Mouse (Mus musculus) megakaryocyte, embryonic 14.5 days (primary cell): ENCODE measurements around the gene Mxra7. TPM values are rescaled to one million over a fixed set of nuclear protein-coding genes. Genes with fewer than 3 reads are reported as not detected.

ENCODE experiments used
- H3K27me3 ChIP-seq: replicated peaks from 2 replicates; pipeline ENCODE3; 2012; ENCODE audit warnings: inconsistent platforms
- H3K36me3 ChIP-seq: replicated peaks from 2 replicates; pipeline ENCODE3; 2012; ENCODE audit warnings: low read length, inconsistent platforms, mixed read lengths
- H3K4me1 ChIP-seq: 2 replicates; pipeline ENCODE4 v1.6.1; 2012; ENCODE audit warnings: inconsistent platforms
- H3K4me3 ChIP-seq: replicated peaks from 2 replicates; pipeline ENCODE3; 2012; ENCODE audit warnings: moderate library complexity, mild to moderate bottlenecking, inconsistent platforms
- H3K9me3 ChIP-seq: 2 replicates; pipeline ENCODE4 v1.6.1; 2012; ENCODE audit warnings: inconsistent platforms
- FLI1 ChIP-seq: IDR thresholded peaks from 2 replicates; pipeline ENCODE4 v1.6.1; 2012; ENCODE audit warnings: low read length, inconsistent platforms, mixed read lengths
- GATA1 ChIP-seq: IDR thresholded peaks from 3 replicates; pipeline ENCODE4 v1.6.1; 2012; ENCODE audit warnings: mixed read lengths, low read length, inconsistent platforms, borderline replicate concordance
- polyA plus RNA-seq: library from polyadenylated mRNA; stranded (reverse); fragments of >175 nt; gene quantifications from 2 replicates; pipeline ENCODE4 v1.2.3, GENCODE M21; 2012; ENCODE audit warnings: low replicate concordance; ENCODE audit not compliant: insufficient read depth

Gene Mxra7
- polyA plus RNA-seq: not detected in 2 replicates

DNA sequence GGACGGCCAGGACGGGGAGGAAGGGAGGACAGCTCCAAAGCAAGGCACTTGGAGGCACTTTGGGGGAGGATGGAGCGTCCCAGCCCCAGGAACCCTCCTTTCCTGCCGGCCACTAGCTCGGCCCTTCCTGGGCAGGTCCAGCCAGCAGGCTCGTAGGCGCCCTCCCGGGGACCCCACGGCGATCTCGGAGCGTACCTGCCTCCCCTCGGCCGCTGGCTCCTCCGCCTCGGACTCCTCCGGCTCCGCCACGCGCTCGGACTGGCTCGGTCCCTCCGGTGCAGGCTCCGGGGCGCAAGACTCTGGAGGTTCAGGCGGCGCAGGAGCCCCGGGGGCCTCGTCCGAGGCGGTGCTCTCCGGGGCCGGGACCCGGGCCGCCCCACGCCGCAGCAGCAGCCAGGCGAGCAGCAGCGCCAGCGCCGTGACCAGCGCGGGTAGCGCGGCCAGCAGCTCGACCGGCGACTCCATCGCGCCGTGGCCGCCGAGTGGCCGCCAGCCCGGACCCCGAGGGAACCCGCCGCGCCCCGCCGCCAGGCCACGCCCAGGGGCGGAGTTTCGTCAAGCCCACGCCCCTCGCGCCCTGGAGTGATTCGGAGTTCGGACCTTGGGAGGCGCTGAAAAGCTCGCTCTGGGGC is at the start of gene Mxra7:
Gene Mxra7, minus strand, starts transcription at position 513 of the 632 bp plus-strand sequence.
- TF ChIP-seq FLI1 (no peak), GATA1 (no peak)
- H3K4me1 ChIP-seq: peaks cover 32% of the 10 kb centered on the region
- H3K9me3 ChIP-seq: no peaks in the 10 kb centered on the region
- peaks cover 52% of the 10 kb centered on the region for H3K27me3 ChIP-seq
- peak within 1 kb of the TSS; percentile 85 for H3K4me3 ChIP-seq
- peaks cover 8% of the 10 kb centered on the region for H3K36me3 ChIP-seq

DNA sequence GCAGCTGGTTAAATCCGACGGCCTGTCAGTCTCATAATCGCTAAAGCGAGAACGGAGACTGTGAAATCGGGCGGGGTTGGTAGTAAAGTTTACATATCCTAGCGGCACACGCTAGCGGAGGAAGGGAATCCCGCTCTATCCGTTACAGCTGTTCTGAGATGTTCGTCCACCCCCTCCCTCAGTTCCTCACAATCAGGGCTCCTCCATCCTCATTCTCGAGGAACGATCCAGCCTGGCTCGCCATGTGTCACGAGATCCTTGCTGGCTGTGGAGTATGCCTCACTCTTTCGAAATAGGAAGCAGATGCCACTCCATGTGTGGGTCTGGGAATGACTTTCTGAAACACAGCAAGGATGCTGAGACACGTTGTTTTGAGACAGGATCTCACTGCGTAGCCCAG is 46.1 kb upstream of the Mxra7 start:
- Histone ChIP-seq H3K9me3 (peaks cover 6% of the 10 kb centered on the region), H3K4me1 (peaks cover 23% of the 10 kb centered on the region), H3K36me3 (peaks cover 54% of the 10 kb centered on the region), H3K4me3 (no peak overlapping the region), H3K27me3 (peaks cover 15% of the 10 kb centered on the region)
- TF ChIP-seq GATA1: no peak
- no peak for TF ChIP-seq FLI1

DNA sequence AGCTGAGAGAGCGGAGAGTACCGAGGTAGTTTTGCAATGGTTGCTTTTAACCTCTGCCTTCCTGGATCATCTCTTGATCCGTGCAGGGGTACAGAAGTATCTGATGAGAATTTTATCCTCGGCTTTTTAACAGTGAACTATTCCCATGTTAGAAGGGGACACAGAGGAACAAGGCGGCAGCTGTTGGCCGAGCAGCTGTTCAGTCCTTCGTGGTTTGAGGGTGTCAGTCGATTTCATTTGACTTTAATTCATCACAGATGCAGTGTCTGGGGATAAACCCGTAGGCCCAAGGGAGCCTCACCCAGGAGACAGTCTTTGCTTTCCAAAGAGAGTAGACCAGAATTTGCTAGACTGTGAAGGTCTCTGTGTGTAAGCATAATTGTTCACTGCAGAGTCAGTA is 43.7 kb upstream of the Mxra7 start:
- TF ChIP-seq FLI1 (no peak), GATA1 (no peak)
- peaks cover 36% of the 10 kb centered on the region for H3K4me1 ChIP-seq
- no peak overlapping the region for H3K4me3 ChIP-seq
- H3K27me3 ChIP-seq: peaks cover 3% of the 10 kb centered on the region
- peaks cover 55% of the 10 kb centered on the region for H3K36me3 ChIP-seq
- H3K9me3 ChIP-seq: peaks cover 6% of the 10 kb centered on the region

DNA sequence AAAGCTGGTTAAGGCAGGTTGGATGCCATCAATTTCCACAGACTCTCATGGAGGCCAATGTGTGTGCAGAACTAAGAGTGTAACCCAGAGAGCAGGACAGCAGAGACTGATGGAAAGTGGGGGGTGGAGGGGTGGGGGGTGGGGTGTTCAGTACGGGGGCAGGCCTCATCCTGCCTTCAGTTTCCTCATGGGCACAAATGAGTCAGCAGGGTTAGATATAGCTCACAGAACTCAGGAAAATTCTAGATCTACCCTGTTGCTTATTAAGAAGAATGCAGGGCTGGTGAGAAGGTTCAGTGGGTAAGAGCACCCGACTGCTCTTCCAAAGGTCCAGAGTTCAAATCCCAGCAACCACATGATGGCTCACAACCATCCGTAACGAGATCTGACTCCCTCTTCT is 41.8 kb upstream of the Mxra7 start:
- no peaks in the 10 kb centered on the region for H3K27me3 ChIP-seq
- peak overlapping the region; percentile 42 for H3K4me3 ChIP-seq
- peaks cover 45% of the 10 kb centered on the region for H3K4me1 ChIP-seq
- TF ChIP-seq FLI1 (no peak), GATA1 (no peak)
- H3K36me3 ChIP-seq: peaks cover 64% of the 10 kb centered on the region
- H3K9me3 ChIP-seq: no peaks in the 10 kb centered on the region

DNA sequence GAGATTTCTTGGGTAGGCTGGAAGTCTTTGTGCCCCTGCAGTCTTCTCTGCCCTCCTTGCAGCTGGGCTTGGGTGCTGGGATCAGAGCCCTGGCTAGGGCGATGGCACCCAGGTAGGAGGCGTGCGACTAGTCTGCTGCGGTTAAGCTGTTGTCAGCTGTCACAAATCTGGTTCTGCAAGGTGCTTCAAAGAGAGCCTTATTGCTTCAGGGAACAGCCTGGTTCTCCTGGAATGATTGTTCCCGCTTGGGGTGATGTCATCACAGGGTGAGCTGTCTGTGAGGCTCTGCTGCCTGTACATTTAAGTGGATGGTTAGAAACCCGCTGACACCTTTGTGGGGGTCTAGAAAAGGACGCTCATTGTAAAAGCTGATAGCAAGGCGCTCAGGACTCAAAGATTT is 41.4 kb upstream of the Mxra7 start:
- H3K4me3 ChIP-seq: peak overlapping the region; percentile 48
- no peaks in the 10 kb centered on the region for H3K9me3 ChIP-seq
- no peak for TF ChIP-seq FLI1
- no peaks in the 10 kb centered on the region for H3K27me3 ChIP-seq
- peaks cover 64% of the 10 kb centered on the region for H3K36me3 ChIP-seq
- peaks cover 45% of the 10 kb centered on the region for H3K4me1 ChIP-seq

DNA sequence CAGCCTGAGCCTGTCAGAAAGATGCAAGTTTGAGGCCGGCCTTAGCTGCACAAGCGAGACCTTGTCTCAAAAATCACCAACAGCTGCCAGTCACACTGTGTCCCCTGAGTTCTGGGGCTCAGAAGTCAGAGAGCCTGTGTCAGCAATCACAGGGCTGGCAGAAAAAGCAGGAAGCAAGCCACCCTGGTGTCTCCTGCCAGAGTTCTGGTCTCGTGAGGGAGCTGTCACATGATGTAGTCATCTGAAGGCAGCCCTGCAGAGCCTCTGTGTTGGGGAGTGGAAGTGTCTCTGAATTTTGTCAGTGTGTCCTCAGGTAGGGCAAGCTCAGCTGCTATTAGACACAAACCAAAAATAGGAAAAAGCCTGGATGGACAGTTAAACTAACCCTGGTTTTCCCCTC is 40.3 kb upstream of the Mxra7 start:
- H3K27me3 ChIP-seq: no peaks in the 10 kb centered on the region
- H3K4me1 ChIP-seq: peaks cover 45% of the 10 kb centered on the region
- no peak for TF ChIP-seq FLI1
- no peak for TF ChIP-seq GATA1
- peaks cover 62% of the 10 kb centered on the region for H3K36me3 ChIP-seq
- H3K9me3 ChIP-seq: no peaks in the 10 kb centered on the region
- H3K4me3 ChIP-seq: no peak overlapping the region

DNA sequence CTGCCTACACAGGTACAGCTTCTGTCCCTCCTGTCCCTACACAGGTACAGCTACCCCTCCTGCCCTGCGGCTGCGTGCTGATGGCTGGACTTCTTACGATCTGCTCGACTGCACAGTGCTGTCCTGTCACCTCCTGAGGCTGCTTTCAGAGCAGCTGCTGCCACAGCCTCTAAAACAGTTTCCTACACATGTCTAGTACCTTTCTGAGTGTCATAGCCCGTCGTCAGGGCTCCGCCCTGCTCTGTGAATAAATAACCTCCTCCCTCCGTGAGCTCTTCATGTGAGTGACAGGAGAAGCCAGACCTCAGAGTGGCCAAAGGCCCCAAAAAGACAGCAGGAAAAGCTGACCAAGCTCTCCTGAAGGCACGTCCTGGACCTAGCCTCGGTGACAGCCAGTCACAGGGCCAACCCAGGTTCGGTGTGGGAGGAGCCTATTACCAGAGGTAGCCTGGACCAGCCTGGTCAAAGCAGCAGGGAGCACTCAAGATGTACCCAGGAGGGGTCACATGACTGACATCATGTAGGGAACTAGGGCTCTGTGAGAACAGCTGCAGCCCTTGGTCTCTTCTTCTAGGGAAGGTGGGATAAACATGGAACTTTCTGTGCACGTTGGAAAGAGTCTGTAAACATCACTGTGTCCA is 38.2 kb upstream of the Mxra7 start:
- Histone ChIP-seq H3K36me3 (peaks cover 62% of the 10 kb centered on the region), H3K4me3 (no peak overlapping the region)
- TF ChIP-seq FLI1: no peak
- TF ChIP-seq GATA1: no peak

DNA sequence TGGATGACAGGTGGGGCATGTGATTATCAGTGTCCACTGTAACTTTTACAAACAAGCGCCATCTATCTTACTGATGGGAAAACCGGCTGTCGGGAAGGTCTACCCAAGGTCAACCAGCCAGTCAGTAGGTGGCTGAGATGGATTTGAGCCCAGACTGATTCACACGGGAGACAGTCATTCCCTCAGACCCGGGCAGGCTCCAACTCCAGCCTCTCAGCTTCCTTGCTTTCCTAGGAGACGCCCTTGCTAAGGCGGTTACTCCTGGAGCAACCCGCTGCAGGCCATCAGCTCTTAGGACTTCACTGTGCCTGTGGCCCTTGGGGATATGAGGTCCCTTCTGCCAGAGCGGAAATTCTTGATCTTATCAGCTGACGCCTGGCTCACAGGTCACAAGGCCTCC is 36.6 kb upstream of the Mxra7 start:
- Histone ChIP-seq H3K9me3 (no peaks in the 10 kb centered on the region), H3K4me3 (no peak overlapping the region), H3K27me3 (no peaks in the 10 kb centered on the region), H3K4me1 (peaks cover 30% of the 10 kb centered on the region), H3K36me3 (peaks cover 72% of the 10 kb centered on the region)
- no peak for TF ChIP-seq GATA1
- no peak for TF ChIP-seq FLI1

More for the DNA sequence above, 38.2 kb upstream of the Mxra7 start:
- Histone ChIP-seq H3K27me3 (no peaks in the 10 kb centered on the region), H3K9me3 (no peaks in the 10 kb centered on the region), H3K4me1 (peaks cover 46% of the 10 kb centered on the region)

DNA sequence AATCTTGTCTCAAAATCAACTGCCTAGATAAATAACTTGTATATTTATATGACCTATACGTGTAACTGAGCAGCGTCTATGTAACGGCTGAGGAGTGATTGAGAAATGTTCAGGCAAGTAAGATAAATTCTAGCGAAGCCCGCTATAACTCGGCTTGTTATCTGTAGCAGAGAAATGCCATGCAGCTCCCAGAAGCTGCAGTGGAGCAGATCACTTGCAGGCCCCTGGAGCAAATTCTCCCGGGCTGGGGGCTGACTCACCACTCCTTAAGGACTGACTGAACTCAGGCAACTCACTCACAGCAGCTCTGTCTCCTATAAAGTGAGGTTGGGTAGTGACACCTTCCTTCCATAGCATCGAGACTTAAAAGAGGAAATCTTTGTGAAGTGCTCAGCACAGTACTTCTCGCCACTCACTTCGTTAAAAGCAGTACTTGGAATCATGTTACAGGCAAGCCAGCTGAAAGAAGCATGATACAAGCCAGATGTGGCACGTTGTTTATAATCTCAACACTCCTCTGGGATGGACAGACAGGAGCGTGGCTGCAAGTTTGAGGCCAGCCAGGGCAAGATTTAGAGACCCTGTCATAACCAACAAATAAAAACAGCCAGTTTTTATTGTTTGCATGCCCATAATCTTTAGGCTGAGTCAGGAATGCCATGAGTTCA is 29.5 kb upstream of the Mxra7 start:
- Histone ChIP-seq H3K4me3 (no peak overlapping the region), H3K9me3 (no peaks in the 10 kb centered on the region), H3K4me1 (peaks cover 23% of the 10 kb centered on the region; the same call in 1 of the 2 replicates), H3K27me3 (no peaks in the 10 kb centered on the region), H3K36me3 (peaks cover 59% of the 10 kb centered on the region)
- TF ChIP-seq GATA1 (no peak), FLI1 (no peak)

DNA sequence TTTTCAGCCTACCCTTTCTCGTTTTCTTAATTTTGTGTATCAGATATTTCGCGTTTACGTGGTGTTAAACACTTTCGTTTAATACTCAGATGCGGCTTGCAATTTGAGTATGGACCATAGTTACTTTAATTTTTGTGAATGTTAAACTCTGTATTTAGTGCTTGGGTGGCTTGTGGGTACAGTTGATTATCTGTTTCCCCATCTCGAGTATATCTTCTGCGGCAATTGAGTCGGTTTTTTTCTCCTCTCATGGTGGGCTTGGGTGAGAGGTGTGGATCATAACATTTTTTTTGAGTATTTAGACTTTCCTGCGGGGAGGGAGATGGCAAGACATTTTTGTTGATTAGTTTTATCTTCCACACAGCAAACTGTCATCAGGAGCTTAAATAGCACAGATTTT is 26.4 kb upstream of the Mxra7 start:
- Histone ChIP-seq H3K4me1 (peaks cover 22% of the 10 kb centered on the region; the same call in 1 of the 2 replicates), H3K36me3 (peaks cover 49% of the 10 kb centered on the region), H3K9me3 (no peaks in the 10 kb centered on the region), H3K27me3 (no peaks in the 10 kb centered on the region), H3K4me3 (peak overlapping the region; percentile 100)
- TF ChIP-seq FLI1 (no peak), GATA1 (no peak)
